Mouse (Mus musculus) kidney, embryonic 16.5 days (tissue): ENCODE data around the gene Col7a1. TPM values are rescaled to one million over a fixed set of nuclear protein-coding genes. Genes with fewer than 3 reads are reported as not detected.

ENCODE experiments used
- ATAC-seq: fragments of 200-750 bp; cut with Nextera tagmentation; 2 replicates; pipeline ENCODE4 v1.8.0; 2017; ENCODE audit warnings: moderate TSS enrichment; ENCODE audit not compliant: low FRiP score, low TSS enrichment
- H3K27ac ChIP-seq: fragments of 300-500 bp; sonication (generic); 2 replicates; pipeline ENCODE4 v1.5.1; 2014; ENCODE audit warnings: low read length
- H3K27me3 ChIP-seq: fragments of 300-500 bp; sonication (generic); 2 replicates; pipeline ENCODE4 v1.6.1; 2014; ENCODE audit warnings: low read length, control low read depth, mixed read lengths; ENCODE audit not compliant: insufficient read depth
- H3K36me3 ChIP-seq: fragments of 300-500 bp; sonication (generic); 2 replicates; pipeline ENCODE4 v1.6.1; 2014; ENCODE audit warnings: low read length, control low read depth, mixed read lengths; ENCODE audit not compliant: insufficient read depth
- H3K4me1 ChIP-seq: fragments of 300-500 bp; sonication (generic); 2 replicates; pipeline ENCODE4 v1.6.1; 2014; ENCODE audit warnings: low read length, control low read depth, mixed read lengths; ENCODE audit not compliant: insufficient read depth
- H3K4me2 ChIP-seq: fragments of 300-500 bp; sonication (generic); replicated peaks from 2 replicates; pipeline ENCODE4 v1.6.1; 2014; ENCODE audit warnings: low read depth, low read length
- H3K4me3 ChIP-seq: fragments of 300-500 bp; sonication (generic); 2 replicates; pipeline ENCODE4 v1.5.1; 2014; ENCODE audit warnings: mild to moderate bottlenecking, low read length
- H3K9ac ChIP-seq: fragments of 300-500 bp; sonication (generic); replicated peaks from 2 replicates; pipeline ENCODE4 v1.6.1; 2014; ENCODE audit warnings: low read length
- H3K9me3 ChIP-seq: fragments of 300-500 bp; sonication (generic); 2 replicates; pipeline ENCODE4 v1.6.1; 2016; ENCODE audit warnings: low read length, control low read depth
- WGBS: fragments of 180-500 bp; shearing (Covaris S2); extraction: QIAGEN DNeasy Blood & Tissue Kit; methylation state at CpG from one replicate; pipeline ENCODE4 v1.1.7; 2014; 5-methylcytosine and 5-hydroxymethylcytosine counted together
- polyA plus RNA-seq: library from polyadenylated mRNA; unstranded; fragments of >200 nt; fragmentation: Nextera tagmentation; extraction: Ambion mirVana; gene quantifications from 2 replicates; pipeline ENCODE4 v1.2.1, GENCODE M21; 2015

Col7a1 gene
- polyA plus RNA-seq, 1 experiment from 2014 or later = 3.9 TPM

- H3K27ac ChIP-seq = no peak overlapping the region
- H3K4me2 ChIP-seq = peak overlapping the region; percentile 73
- no peaks in the 10 kb centered on the region for H3K36me3 ChIP-seq
- peak overlapping the region; percentile 59 for H3K9ac ChIP-seq
- 10% methylated on average over 18 of the region's 18 CpGs for WGBS
- no peaks in the 10 kb centered on the region for H3K9me3 ChIP-seq
- ATAC-seq = no peak; the same call in 1 of the 2 replicates
- peak overlapping the region; percentile 55 for H3K4me3 ChIP-seq
- peaks cover 28% of the 10 kb centered on the region for H3K4me1 ChIP-seq
- H3K27me3 ChIP-seq = no peaks in the 10 kb centered on the region
These were observed 38.7 kb downstream of the Col7a1 start for GRCm38 (mm10) chr9:108992085-108992469.

GRCm38 (mm10) chr9:108992620-108993361, 39.4 kb downstream of the Col7a1 start:
- ATAC-seq = no peak
- H3K27me3 ChIP-seq = no peaks in the 10 kb centered on the region
- H3K4me2 ChIP-seq = peak overlapping the region; percentile 73; the same call in 1 of the 2 replicates
- 65% methylated on average over 9 of the region's 9 CpGs for WGBS
- H3K27ac ChIP-seq = no peak overlapping the region
- no peaks in the 10 kb centered on the region for H3K9me3 ChIP-seq
- H3K4me1 ChIP-seq = peaks cover 28% of the 10 kb centered on the region
- no peaks in the 10 kb centered on the region for H3K36me3 ChIP-seq
- peak overlapping the region; percentile 55; the same call in 1 of the 2 replicates for H3K4me3 ChIP-seq
- no peak overlapping the region for H3K9ac ChIP-seq

- Histone ChIP-seq H3K4me1 (peaks cover 20% of the 10 kb centered on the region), H3K36me3 (no peaks in the 10 kb centered on the region), H3K9me3 (no peaks in the 10 kb centered on the region), H3K9ac (no peak overlapping the region), H3K27me3 (no peaks in the 10 kb centered on the region), H3K27ac (peak overlapping the region; percentile 5; the same call in 1 of the 2 replicates), H3K4me3 (no peak overlapping the region), H3K4me2 (no peak overlapping the region)
- WGBS = 46% methylated on average over 9 of the region's 9 CpGs
- no peak for ATAC-seq
These were observed 43.0 kb downstream of the Col7a1 start for GRCm38 (mm10) chr9:108996411-108996810.

GRCm38 (mm10) chr9:108998287-108999166, 45.1 kb downstream of the Col7a1 start:
- H3K4me1 ChIP-seq = peaks cover 14% of the 10 kb centered on the region; the same call in 1 of the 2 replicates
- H3K9me3 ChIP-seq = no peaks in the 10 kb centered on the region
- H3K4me3 ChIP-seq = no peak overlapping the region
- H3K27ac ChIP-seq = no peak overlapping the region
- H3K4me2 ChIP-seq = no peak overlapping the region
- ATAC-seq = no peak
- H3K36me3 ChIP-seq = no peaks in the 10 kb centered on the region
- no peaks in the 10 kb centered on the region for H3K27me3 ChIP-seq
- WGBS = 75% methylated on average over 19 of the region's 19 CpGs
- H3K9ac ChIP-seq = no peak overlapping the region

GRCm38 (mm10) chr9:108999167-108999526, 45.8 kb downstream of the Col7a1 start:
- no peak overlapping the region for H3K4me2 ChIP-seq
- peaks cover 14% of the 10 kb centered on the region; the same call in 1 of the 2 replicates for H3K4me1 ChIP-seq
- H3K27me3 ChIP-seq = no peaks in the 10 kb centered on the region
- no peaks in the 10 kb centered on the region for H3K9me3 ChIP-seq
- H3K4me3 ChIP-seq = no peak overlapping the region
- no peak overlapping the region for H3K9ac ChIP-seq
- H3K36me3 ChIP-seq = no peaks in the 10 kb centered on the region
- H3K27ac ChIP-seq = no peak overlapping the region
- ATAC-seq = no peak
- 85% methylated on average over 4 of the region's 4 CpGs for WGBS

- H3K27ac ChIP-seq = no peak overlapping the region
- no peak overlapping the region for H3K4me2 ChIP-seq
- H3K9ac ChIP-seq = no peak overlapping the region
- no peaks in the 10 kb centered on the region for H3K9me3 ChIP-seq
- peak; percentile 47; the same call in 1 of the 2 replicates for ATAC-seq
- H3K4me1 ChIP-seq = peaks cover 8% of the 10 kb centered on the region; the same call in 1 of the 2 replicates
- WGBS = 6% methylated on average over 3 of the region's 3 CpGs
- no peaks in the 10 kb centered on the region for H3K27me3 ChIP-seq
- H3K36me3 ChIP-seq = no peaks in the 10 kb centered on the region
- H3K4me3 ChIP-seq = no peak overlapping the region
These were observed 47.3 kb downstream of the Col7a1 start for GRCm38 (mm10) chr9:109000726-109001125.

GRCm38 (mm10) chr9:109003201-109003600, 49.8 kb downstream of the Col7a1 start:
- no peaks in the 10 kb centered on the region for H3K36me3 ChIP-seq
- no peak for ATAC-seq
- no peaks in the 10 kb centered on the region for H3K27me3 ChIP-seq
- no peaks in the 10 kb centered on the region for H3K4me1 ChIP-seq
- H3K4me2 ChIP-seq = no peak overlapping the region
- H3K9me3 ChIP-seq = no peaks in the 10 kb centered on the region
- no peak overlapping the region for H3K27ac ChIP-seq
- no peak overlapping the region for H3K9ac ChIP-seq
- WGBS = 62% methylated on average over 2 of the region's 2 CpGs
- no peak overlapping the region for H3K4me3 ChIP-seq

GRCm38 (mm10) chr9:109007025-109007780, 53.8 kb downstream of the Col7a1 start:
- Histone ChIP-seq H3K9ac (no peak overlapping the region), H3K4me1 (peaks cover 11% of the 10 kb centered on the region; the same call in 1 of the 2 replicates), H3K27me3 (no peaks in the 10 kb centered on the region), H3K9me3 (no peaks in the 10 kb centered on the region), H3K4me2 (no peak overlapping the region), H3K4me3 (no peak overlapping the region), H3K27ac (no peak overlapping the region), H3K36me3 (no peaks in the 10 kb centered on the region)
- ATAC-seq = no peak
- 72% methylated on average over 21 of the region's 21 CpGs for WGBS

GRCm38 (mm10) chr9:109008081-109008480, 54.7 kb downstream of the Col7a1 start:
- 84% methylated on average over 9 of the region's 9 CpGs for WGBS
- no peak overlapping the region for H3K9ac ChIP-seq
- H3K4me3 ChIP-seq = no peak overlapping the region
- no peak overlapping the region for H3K27ac ChIP-seq
- no peak for ATAC-seq
- no peak overlapping the region for H3K4me2 ChIP-seq
- H3K27me3 ChIP-seq = no peaks in the 10 kb centered on the region
- H3K4me1 ChIP-seq = peaks cover 11% of the 10 kb centered on the region; the same call in 1 of the 2 replicates
- H3K9me3 ChIP-seq = no peaks in the 10 kb centered on the region
- H3K36me3 ChIP-seq = no peaks in the 10 kb centered on the region
